Mouse (Mus musculus) myocyte (in vitro differentiated cells): ENCODE data around the gene Slc25a17. TPM values are rescaled to one million over a fixed set of nuclear protein-coding genes. Genes with fewer than 3 reads are reported as not detected.

Source experiments
- H3K27me3 ChIP-seq: one replicate; pipeline ENCODE4 v1.6.1; 2011; ENCODE audit not compliant: control insufficient read depth, insufficient read depth, insufficient read length
- H3K36me3 ChIP-seq: one replicate; pipeline ENCODE4 v1.6.1; 2011; ENCODE audit not compliant: control insufficient read depth, insufficient read depth
- H3K4me2 ChIP-seq: one replicate; pipeline ENCODE4 v1.6.1; 2011; ENCODE audit warnings: low read depth, control low read depth
- H3K4me3 ChIP-seq: one replicate; pipeline ENCODE4 v1.5.1; 2011; ENCODE audit warnings: mild to moderate bottlenecking, control low read depth, moderate library complexity
- H3K79me2 ChIP-seq: one replicate; pipeline ENCODE4 v1.6.1; 2011; ENCODE audit not compliant: control insufficient read depth, insufficient read depth
- H3ac ChIP-seq: one replicate; pipeline ENCODE4 v1.6.1; 2011; ENCODE audit not compliant: control insufficient read depth, insufficient read length
- CEBPB ChIP-seq: IDR thresholded peaks from 2 replicates; pipeline ENCODE4 v1.6.1; 2011; ENCODE audit warnings: mild to moderate bottlenecking, moderate library complexity; ENCODE audit not compliant: poor library complexity, insufficient read depth, severe bottlenecking
- E2F4 ChIP-seq: IDR thresholded peaks from one replicate; pipeline ENCODE4 v1.6.1; 2011; ENCODE audit warnings: mild to moderate bottlenecking, control low read depth, moderate library complexity; ENCODE audit not compliant: insufficient read depth
- MAX ChIP-seq: IDR thresholded peaks from one replicate; pipeline ENCODE4 v1.6.1; 2011; ENCODE audit warnings: low read depth, mild to moderate bottlenecking, control low read depth
- MYOD1 ChIP-seq, 3 experiments: IDR thresholded peaks; one replicate each; pipeline ENCODE4 v1.6.1; 2011; ENCODE audit warnings: control low read depth in 2 of 3, low read depth in 2 of 3, mild to moderate bottlenecking in 2 of 3, moderate library complexity in 1 of 3; ENCODE audit not compliant: insufficient read length in 2 of 3, control insufficient read depth in 1 of 3
- MYOG ChIP-seq, 3 experiments: IDR thresholded peaks; one replicate each; pipeline ENCODE4 v1.6.1; 2011; ENCODE audit warnings: control low read depth in 2 of 3, low read depth in 2 of 3, mild to moderate bottlenecking in 2 of 3; ENCODE audit not compliant: insufficient read length in 2 of 3, control insufficient read depth in 1 of 3, insufficient read depth in 1 of 3
- POLR2A ChIP-seq: IDR thresholded peaks from one replicate; pipeline ENCODE4 v1.6.1; 2011; ENCODE audit warnings: low read depth, mild to moderate bottlenecking, control low read depth, moderate library complexity; ENCODE audit not compliant: insufficient read length
- POLR2AphosphoS2 ChIP-seq: IDR thresholded peaks from one replicate; pipeline ENCODE4 v1.6.1; 2011; ENCODE audit warnings: low read depth, control low read depth; ENCODE audit not compliant: insufficient read length
- REST ChIP-seq: IDR thresholded peaks from one replicate; pipeline ENCODE4 v1.6.1; 2011; ENCODE audit warnings: mild to moderate bottlenecking, control low read depth, moderate library complexity; ENCODE audit not compliant: insufficient read depth, insufficient read length
- SRF ChIP-seq: IDR thresholded peaks from one replicate; pipeline ENCODE4 v1.6.1; 2011; ENCODE audit warnings: low read depth; ENCODE audit not compliant: control insufficient read depth, insufficient read length
- TCF12 ChIP-seq: IDR thresholded peaks from one replicate; pipeline ENCODE4 v1.6.1; 2011; ENCODE audit warnings: mild to moderate bottlenecking, control low read depth; ENCODE audit not compliant: poor library complexity, insufficient read depth, severe bottlenecking
- TCF3 ChIP-seq: IDR thresholded peaks from one replicate; pipeline ENCODE4 v1.6.1; 2011; ENCODE audit warnings: low read depth, control low read depth; ENCODE audit not compliant: insufficient read length
- USF1 ChIP-seq: IDR thresholded peaks from one replicate; pipeline ENCODE4 v1.6.1; 2011; ENCODE audit warnings: low read depth, mild to moderate bottlenecking, control low read depth, moderate library complexity
- polyA plus RNA-seq: library from polyadenylated mRNA; unstranded; fragments of >200 nt; fragmentation: generic; extraction: Trizol; gene quantifications from one replicate; pipeline ENCODE4 v1.2.1, GENCODE M21; 2012; ENCODE audit warnings: missing spikeins

Gene Slc25a17
- polyA plus RNA-seq, 1 experiment: 40.9 TPM

GRCm38 (mm10) chr15:81356946-81357345 is 3.7 kb downstream of the Slc25a17 start:
- H3K27me3 ChIP-seq: no peaks in the 10 kb centered on the region
- peaks cover 41% of the 10 kb centered on the region for H3K79me2 ChIP-seq
- H3K36me3 ChIP-seq: no peaks in the 10 kb centered on the region
- H3K4me3 ChIP-seq: no peak overlapping the region
- H3ac ChIP-seq: no peak overlapping the region
- TF ChIP-seq MYOD1 (IDR thresholded peaks at IDR 0.05; ENCODE audit: control insufficient read depth in 1 of 3, insufficient read length in 2 of 3, low read depth in 2 of 3) (no peak), TCF12 (no peak), REST (no peak), MYOG (IDR thresholded peaks at IDR 0.05; ENCODE audit: control insufficient read depth in 1 of 3, insufficient read depth in 1 of 3, insufficient read length in 2 of 3, low read depth in 2 of 3) (no peak)
- H3K4me2 ChIP-seq: no peak overlapping the region

GRCm38 (mm10) chr15:81355146-81355761 is 5.4 kb downstream of the Slc25a17 start:
- no peak for TF ChIP-seq USF1
- no peak for TF ChIP-seq MYOG (IDR thresholded peaks at IDR 0.05; ENCODE audit: control insufficient read depth in 1 of 3, insufficient read depth in 1 of 3, insufficient read length in 2 of 3, low read depth in 2 of 3)
- no peak for TF ChIP-seq POLR2A
- no peak for TF ChIP-seq E2F4
- TF ChIP-seq TCF12: no peak
- TF ChIP-seq SRF: no peak
- TF ChIP-seq CEBPB: no peak
- no peak for TF ChIP-seq MYOD1 (IDR thresholded peaks at IDR 0.05; ENCODE audit: control insufficient read depth in 1 of 3, insufficient read length in 2 of 3, low read depth in 2 of 3)
- TF ChIP-seq TCF3: no peak
- no peak for TF ChIP-seq MAX
- TF ChIP-seq REST: no peak
- TF ChIP-seq POLR2AphosphoS2: no peak
- no peak overlapping the region for H3K4me2 ChIP-seq
- H3K79me2 ChIP-seq: peaks cover 55% of the 10 kb centered on the region
- H3K27me3 ChIP-seq: no peaks in the 10 kb centered on the region
- H3K4me3 ChIP-seq: no peak overlapping the region
- H3K36me3 ChIP-seq: no peaks in the 10 kb centered on the region
- H3ac ChIP-seq: no peak overlapping the region

GRCm38 (mm10) chr15:81352638-81353037 is 8.0 kb downstream of the Slc25a17 start:
- Histone ChIP-seq H3K4me3 (no peak overlapping the region), H3K27me3 (no peaks in the 10 kb centered on the region), H3K36me3 (no peaks in the 10 kb centered on the region), H3K79me2 (peaks cover 39% of the 10 kb centered on the region), H3ac (no peak overlapping the region), H3K4me2 (no peak overlapping the region)
- TF ChIP-seq CEBPB: no peak
- no peak for TF ChIP-seq USF1
- TF ChIP-seq MYOG (IDR thresholded peaks at IDR 0.05; ENCODE audit: control insufficient read depth in 1 of 3, insufficient read depth in 1 of 3, insufficient read length in 2 of 3, low read depth in 2 of 3): no peak
- TF ChIP-seq MYOD1 (IDR thresholded peaks at IDR 0.05; ENCODE audit: control insufficient read depth in 1 of 3, insufficient read length in 2 of 3, low read depth in 2 of 3): no peak
- no peak for TF ChIP-seq E2F4
- TF ChIP-seq MAX: no peak
- no peak for TF ChIP-seq SRF
- no peak for TF ChIP-seq POLR2AphosphoS2
- no peak for TF ChIP-seq POLR2A
- TF ChIP-seq REST: no peak
- TF ChIP-seq TCF12: no peak
- no peak for TF ChIP-seq TCF3

- Histone ChIP-seq H3ac (no peak overlapping the region), H3K79me2 (peaks cover 49% of the 10 kb centered on the region), H3K36me3 (no peaks in the 10 kb centered on the region), H3K4me3 (no peak overlapping the region), H3K4me2 (no peak overlapping the region), H3K27me3 (no peaks in the 10 kb centered on the region)
- no peak for TF ChIP-seq CEBPB
Observed at GRCm38 (mm10) chr15:81350401-81350800, 10.2 kb downstream of the Slc25a17 start.

GRCm38 (mm10) chr15:81348366-81348765 is 12.2 kb downstream of the Slc25a17 start:
- peaks cover 61% of the 10 kb centered on the region for H3K79me2 ChIP-seq
- H3K4me2 ChIP-seq: no peak overlapping the region
- peaks cover 11% of the 10 kb centered on the region for H3K36me3 ChIP-seq
- TF ChIP-seq MYOG (IDR thresholded peaks at IDR 0.05; ENCODE audit: control insufficient read depth in 1 of 3, insufficient read depth in 1 of 3, insufficient read length in 2 of 3, low read depth in 2 of 3): no peak
- no peak for TF ChIP-seq CEBPB
- no peak for TF ChIP-seq MAX
- TF ChIP-seq TCF3: no peak
- no peak for TF ChIP-seq E2F4
- TF ChIP-seq TCF12: no peak
- TF ChIP-seq POLR2AphosphoS2: no peak
- TF ChIP-seq SRF: no peak
- TF ChIP-seq MYOD1 (IDR thresholded peaks at IDR 0.05; ENCODE audit: control insufficient read depth in 1 of 3, insufficient read length in 2 of 3, low read depth in 2 of 3): no peak
- no peak for TF ChIP-seq REST
- TF ChIP-seq POLR2A: no peak
- no peak for TF ChIP-seq USF1
- no peaks in the 10 kb centered on the region for H3K27me3 ChIP-seq
- H3ac ChIP-seq: no peak overlapping the region
- H3K4me3 ChIP-seq: no peak overlapping the region
